Mouse (Mus musculus): Measurements from ENCODE around the gene Pex6.

Gene Pex6

GRCm38 (mm10) chr17:46774131-46774472, 62.8 kb downstream of the Pex6 start:
- no peak for DNase-seq (ENCODE audit: low spot score in 2 of 2)

- no peak for DNase-seq (ENCODE audit: low spot score in 2 of 2)
Measured at GRCm38 (mm10) chr17:46775070-46775469, 63.8 kb downstream of the Pex6 start.
